Mouse (Mus musculus) Patski (cell line): ENCODE data around the gene Krt82. TPM values are rescaled to one million over a fixed set of nuclear protein-coding genes. Genes with fewer than 3 reads are reported as not detected.
A peak's percentile ranks its signal among the peaks of the same experiment; 100 is the strongest.

Experiments used
- ATAC-seq: fragments of 100-300 bp; one replicate; pipeline ENCODE4 v1.8.0; 2021
- CTCF ChIA-PET: fragments of 350-600 bp; sonication (Branson Sonifier 250); formaldehyde crosslinking; loops from one replicate; lab custom pipeline; 2022; ENCODE audit warnings: inconsistent platforms; lab: Charles Lee
- POLR2A ChIA-PET: fragments of 350-600 bp; sonication (Branson Sonifier 250); formaldehyde crosslinking; loops from one replicate; lab custom pipeline; 2022; ENCODE audit warnings: antibody characterized with exemption, inconsistent platforms; lab: Charles Lee
- DNase-seq: peaks from one replicate; pipeline ENCODE4 v3.0.0-alpha.2; 2011; ENCODE audit warnings: low read depth, low spot score
- H3K27me3 ChIP-seq: fragments of 371-371 bp; one replicate; pipeline ENCODE4 v1.5.1; 2021
- CTCF ChIP-seq: fragments of 100-300 bp; IDR thresholded peaks from one replicate; pipeline ENCODE4 v1.5.1; 2021
- in situ Hi-C: fragments of 300-500 bp; cut with MboI; formaldehyde crosslinking; loops from 3 replicates; pipeline ENCODE4 v1.11.1; 2018; ENCODE audit warnings: low pct_unique_long_range_greater_than_20kb, mixed read lengths
- polyA plus RNA-seq: library from polyadenylated mRNA; unstranded; gene quantifications from one replicate; pipeline ENCODE4 v1.2.3, GENCODE M21; 2021

The Krt82 gene
- polyA plus RNA-seq, 1 experiment from 2014 or later: not detected

DNA sequence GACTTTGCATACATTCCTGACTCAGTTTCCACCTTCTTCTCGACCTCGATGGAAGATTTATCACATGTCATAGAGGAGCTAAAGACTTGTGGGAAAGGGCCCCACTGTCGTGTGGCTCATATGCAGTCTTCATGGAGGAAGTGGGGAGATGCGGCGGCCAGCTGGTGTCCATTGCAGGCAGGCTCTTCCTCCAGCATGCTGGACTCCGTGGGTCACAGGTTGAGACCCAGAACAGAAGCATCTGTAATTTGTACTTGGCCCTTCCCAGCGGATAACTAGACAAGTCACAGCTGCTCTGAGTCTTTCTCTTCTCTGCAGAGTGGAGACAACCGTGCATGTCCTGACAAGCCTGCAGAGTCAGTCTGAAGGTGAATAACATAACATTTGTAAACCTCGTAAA is 42.2 kb downstream of the Krt82 start:
- ATAC-seq (no peak), DNase-seq (no peak)
- no peak for TF ChIP-seq CTCF
- H3K27me3 ChIP-seq: no peaks in the 10 kb centered on the region
- in situ Hi-C loops: no loop called here
- ChIA-PET POLR2A (no interaction called here), CTCF (no interaction called here)

DNA sequence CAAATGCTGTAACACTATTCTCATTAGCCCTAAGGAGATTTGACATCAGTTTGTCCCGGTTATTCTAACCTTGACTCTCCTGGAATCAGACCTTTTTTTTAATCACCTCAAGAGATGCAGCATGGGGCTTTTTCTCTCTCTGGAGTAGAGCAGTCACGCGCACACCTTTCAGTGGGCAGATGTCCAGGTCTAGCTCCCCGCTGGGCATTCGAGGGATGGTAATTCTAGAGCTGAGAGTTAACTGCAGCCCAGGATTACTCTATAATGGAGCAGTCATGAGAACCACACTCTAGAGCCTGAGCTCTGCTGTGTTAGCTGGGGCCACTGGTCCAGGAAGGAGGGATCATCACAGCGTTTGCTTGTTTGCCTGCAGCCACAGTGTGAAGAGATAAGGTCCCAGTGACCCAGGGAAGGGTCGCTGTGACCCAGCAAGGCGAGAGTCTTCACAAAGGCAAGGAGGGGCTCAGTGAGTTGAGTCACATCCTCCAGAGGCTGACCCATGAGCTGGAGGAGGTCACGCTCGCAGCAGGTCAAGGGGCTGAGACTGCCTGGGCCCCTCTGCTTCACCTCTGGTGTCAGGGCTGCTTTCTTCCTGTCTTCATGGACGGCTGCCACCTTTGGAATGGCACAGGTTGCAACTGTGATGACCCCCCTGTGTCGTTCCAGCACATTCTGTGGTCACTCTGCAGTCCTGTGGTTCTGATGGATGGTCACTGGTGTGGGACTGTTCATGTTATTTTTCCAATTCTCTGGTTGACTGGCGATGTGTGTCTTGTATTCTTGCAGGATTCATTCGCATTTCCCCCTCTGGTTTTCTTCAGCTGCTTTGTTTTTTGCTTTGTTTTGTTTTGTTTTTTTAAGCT is 43.3 kb downstream of the Krt82 start:
- ChIA-PET CTCF (interaction anchor here (1.3 kb wide), 1 partner anchor 14 kb away, joined by 6 read pairs; no protein-coding TSS in a partner anchor), POLR2A (interaction anchor here (1.3 kb wide), 1 partner anchor 10 kb away, joined by 6 read pairs; no protein-coding TSS in a partner anchor)
- ATAC-seq (peak; percentile 76), DNase-seq (peak; percentile 41)
- TF ChIP-seq CTCF: no peak
- in situ Hi-C loops: no loop called here
- no peaks in the 10 kb centered on the region for H3K27me3 ChIP-seq

- POLR2A ChIA-PET: interaction anchor here (1.4 kb wide), 1 partner anchor 10 kb away, joined by 6 read pairs; no protein-coding TSS in a partner anchor
- peak; percentile 47 for ATAC-seq
- CTCF ChIA-PET: interaction anchor here (0.8 to 3.5 kb wide), 11 partner anchors 11 to 487 kb away, joined by 3 to 23 read pairs (median 3); partner anchors contain the start of genes Krt80 and Krt86
- no peaks in the 10 kb centered on the region for H3K27me3 ChIP-seq
- peak; percentile 27 for DNase-seq
- TF ChIP-seq CTCF: no peak
- in situ Hi-C loops: loop anchor here (5.0 kb wide), 2 partner anchors 40 to 155 kb away; no protein-coding TSS in a partner anchor
Observed at GRCm38 (mm10) chr15:101497181-101497580, 53.3 kb downstream of the Krt82 start.

GRCm38 (mm10) chr15:101495266-101495665 is 55.2 kb downstream of the Krt82 start:
- ATAC-seq: no peak
- CTCF ChIA-PET: interaction anchor here (1.1 to 3.5 kb wide), 3 partner anchors 108 to 157 kb away, joined by 3 to 23 read pairs (median 4); no protein-coding TSS in a partner anchor
- no peaks in the 10 kb centered on the region for H3K27me3 ChIP-seq
- POLR2A ChIA-PET: no interaction called here
- in situ Hi-C loops: loop anchor here (5.0 kb wide), 2 partner anchors 38 to 153 kb away; no protein-coding TSS in a partner anchor
- TF ChIP-seq CTCF: no peak
- DNase-seq: no peak

DNA sequence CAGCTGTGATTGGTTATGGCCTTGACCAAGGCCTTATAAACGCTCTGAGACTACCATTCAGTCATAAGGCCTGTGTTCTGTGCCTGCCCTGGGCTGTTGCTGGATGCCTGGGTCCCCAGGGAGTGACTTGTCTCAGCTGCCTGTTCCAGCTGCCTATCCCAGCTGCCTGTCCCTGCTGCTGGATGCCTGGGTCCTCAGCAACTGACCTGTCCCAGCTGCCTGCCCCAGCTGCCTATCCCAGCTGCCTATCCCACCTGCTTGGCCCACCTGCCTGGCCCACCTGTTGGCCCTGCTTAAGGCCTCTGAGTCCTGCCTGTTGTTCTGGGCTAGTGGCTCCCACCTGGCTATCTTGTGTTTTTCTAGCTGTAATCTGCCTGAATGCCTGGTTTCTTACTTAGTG is 56.3 kb downstream of the Krt82 start:
- H3K27me3 ChIP-seq: no peaks in the 10 kb centered on the region

GRCm38 (mm10) chr15:101493713-101494112 is 56.8 kb downstream of the Krt82 start:
- H3K27me3 ChIP-seq: no peaks in the 10 kb centered on the region
- TF ChIP-seq CTCF: no peak
- ATAC-seq (no peak), DNase-seq (no peak)
- ChIA-PET CTCF (interaction anchor here (1.8 kb wide), 1 partner anchor 13 kb away, joined by 6 read pairs; no protein-coding TSS in a partner anchor), POLR2A (no interaction called here)
- in situ Hi-C loops: no loop called here

More for the DNA sequence above, 56.3 kb downstream of the Krt82 start:
- ATAC-seq (no peak), DNase-seq (no peak)
- ChIA-PET CTCF (no interaction called here), POLR2A (no interaction called here)
- in situ Hi-C loops: no loop called here
- no peak for TF ChIP-seq CTCF

DNA sequence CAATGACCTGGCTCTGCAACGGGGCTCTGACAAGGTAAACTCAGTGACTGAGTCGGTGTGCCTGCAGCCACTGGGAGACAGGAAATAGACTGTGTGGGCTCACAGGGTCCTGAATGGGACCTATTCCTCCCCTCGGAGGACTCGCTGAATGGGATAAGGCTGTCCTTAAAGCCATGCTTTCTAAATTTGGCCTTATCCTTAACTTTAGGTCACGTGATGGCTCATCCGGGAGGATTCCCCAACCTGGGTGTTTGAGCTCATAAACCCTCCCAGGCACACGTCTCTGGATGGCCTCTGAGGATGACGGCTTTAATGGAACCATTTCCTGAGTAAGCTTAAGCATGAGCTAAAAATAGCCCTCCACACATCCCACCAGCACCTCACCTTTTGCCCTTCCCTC is 57.7 kb downstream of the Krt82 start:
- ChIA-PET CTCF (interaction anchor here (0.9 to 1.8 kb wide), 2 partner anchors 14 to 165 kb away, joined by 4 to 6 read pairs; no protein-coding TSS in a partner anchor), POLR2A (no interaction called here)
- in situ Hi-C loops: no loop called here
- TF ChIP-seq CTCF: no peak
- no peak for DNase-seq
- H3K27me3 ChIP-seq: no peaks in the 10 kb centered on the region
- no peak for ATAC-seq

DNA sequence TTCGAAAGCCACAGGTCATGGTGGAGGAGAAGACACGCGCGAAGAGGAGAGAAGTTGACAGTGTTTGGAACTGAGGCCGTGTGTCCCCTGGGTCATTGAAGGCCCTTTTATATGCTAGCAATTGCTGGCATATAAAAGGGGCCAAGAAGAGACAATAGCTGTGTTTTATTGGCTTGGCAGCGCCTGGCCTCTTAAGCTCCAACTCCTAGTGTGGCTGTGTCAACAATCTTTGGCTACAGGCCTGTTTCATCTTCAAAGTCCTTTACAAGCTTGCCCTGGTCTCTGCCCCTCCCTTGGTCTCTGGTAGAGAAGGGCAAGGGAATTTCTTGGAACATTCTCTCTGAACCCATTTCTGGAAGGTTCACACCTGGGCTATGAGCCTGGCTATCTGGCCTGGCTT is 59.0 kb downstream of the Krt82 start, which contains the start of gene Krt83:
TSS of gene Krt83 (minus strand) at position 82 of the 400 bp plus-strand sequence.
- ChIA-PET POLR2A (no interaction called here), CTCF (no interaction called here)
- no peak for ATAC-seq
- H3K27me3 ChIP-seq: no peaks in the 10 kb centered on the region
- in situ Hi-C loops: no loop called here
- no peak for DNase-seq
- no peak for TF ChIP-seq CTCF

Other genes with a start within 250 kb of the Krt82 start
- 16.7 TPM for gene Krt80, start 180.5 kb downstream of the Krt82 start, polyA plus RNA-seq
- gene Krt7, start 139.6 kb downstream of the Krt82 start, polyA plus RNA-seq: 5.1 TPM
- gene Krt87, start 111.9 kb downstream of the Krt82 start, polyA plus RNA-seq: not detected
- gene Krt88, start 102.9 kb downstream of the Krt82 start, polyA plus RNA-seq: not detected
- gene Krt81, start 86.9 kb downstream of the Krt82 start, polyA plus RNA-seq: not detected
- gene Krt86, start 77.2 kb downstream of the Krt82 start, polyA plus RNA-seq: not detected
- not detected for gene Krt83, start 59.2 kb downstream of the Krt82 start, polyA plus RNA-seq
- not detected for gene Gm49425, start 33.4 kb downstream of the Krt82 start, polyA plus RNA-seq
- gene Krt84, start 17.8 kb downstream of the Krt82 start, polyA plus RNA-seq: not detected
- 0.27 TPM for gene Krt90, start 12.3 kb upstream of the Krt82 start, polyA plus RNA-seq
- gene Krt75, start 23.2 kb upstream of the Krt82 start, polyA plus RNA-seq: not detected
- gene Gm5414, start 77.5 kb upstream of the Krt82 start, polyA plus RNA-seq: not detected
- not detected for gene Gm5478, start 96.7 kb upstream of the Krt82 start, polyA plus RNA-seq
- gene Krt6b, start 129.6 kb upstream of the Krt82 start, polyA plus RNA-seq: not detected
- not detected for gene Krt6a, start 143.6 kb upstream of the Krt82 start, polyA plus RNA-seq
- 0.03 TPM for gene Krt5, start 162.2 kb upstream of the Krt82 start, polyA plus RNA-seq
- not detected for gene Krt71, start 192.4 kb upstream of the Krt82 start, polyA plus RNA-seq
- gene Krt72, start 235.8 kb upstream of the Krt82 start, polyA plus RNA-seq: not detected